Mouse (Mus musculus): ENCODE data around the gene Trio. TPM values are rescaled to one million over a fixed set of nuclear protein-coding genes. Genes with fewer than 3 reads are reported as not detected.

Trio gene
- polyA plus RNA-seq, 1 experiment from 2014 or later, result 28.9 TPM

- peaks cover 44% of the 10 kb centered on the region for H3K4me1 ChIP-seq (ENCODE audit: insufficient read depth)
- ATAC-seq (ENCODE audit: insufficient read depth), result no peak
- no peak for DNase-seq
These were observed 24.3 kb downstream of the Trio start for GRCm38 (mm10) chr15:28001299-28001698.

GRCm38 (mm10) chr15:27998621-27999359, 26.9 kb downstream of the Trio start:
- Histone ChIP-seq H3K9ac (no peak overlapping the region), H3K9me3 (ENCODE audit: low read depth, low read length) (no peaks in the 10 kb centered on the region), H3K36me3 (ENCODE audit: insufficient read depth) (peaks cover 6% of the 10 kb centered on the region; the same call in 1 of the 2 replicates), H3K4me1 (ENCODE audit: insufficient read depth) (peaks cover 34% of the 10 kb centered on the region), H3K27me3 (ENCODE audit: insufficient read depth, low read length) (no peaks in the 10 kb centered on the region), H3K4me3 (ENCODE audit: low read depth, low read length) (no peak overlapping the region), H3K27ac (ENCODE audit: low read depth) (peak overlapping the region; percentile 36; the same call in 1 of the 2 replicates), H3K4me2 (no peak overlapping the region)
- DNase-seq (peak; percentile 44), ATAC-seq (ENCODE audit: insufficient read depth) (no peak)
- WGBS, result 14% methylated on average over 8 of the region's 8 CpGs
- TF ChIP-seq CTCF (IDR thresholded peaks at IDR 0.05; ENCODE audit: low read depth), result no peak

More at GRCm38 (mm10) chr15:28001299-28001698, 24.3 kb downstream of the Trio start:
- H3K36me3 ChIP-seq (ENCODE audit: insufficient read depth), result peaks cover 3% of the 10 kb centered on the region; the same call in 1 of the 2 replicates
- 53% methylated on average over 4 of the region's 4 CpGs for WGBS
- H3K27me3 ChIP-seq (ENCODE audit: insufficient read depth, low read length), result no peaks in the 10 kb centered on the region
- TF ChIP-seq CTCF (IDR thresholded peaks at IDR 0.05; ENCODE audit: low read depth), result no peak
- H3K9ac ChIP-seq, result no peak overlapping the region
- H3K4me2 ChIP-seq, result no peak overlapping the region
- no peak overlapping the region for H3K27ac ChIP-seq (ENCODE audit: low read depth)
- H3K4me3 ChIP-seq (ENCODE audit: low read depth, low read length), result no peak overlapping the region
- no peaks in the 10 kb centered on the region for H3K9me3 ChIP-seq (ENCODE audit: low read depth, low read length)

GRCm38 (mm10) chr15:27997917-27998316, 27.7 kb downstream of the Trio start:
- peak; percentile 17; the same call in 1 of the 2 replicates for TF ChIP-seq CTCF (IDR thresholded peaks at IDR 0.05; ENCODE audit: low read depth)
- Histone ChIP-seq H3K9ac (no peak overlapping the region), H3K27me3 (ENCODE audit: insufficient read depth, low read length) (no peaks in the 10 kb centered on the region), H3K4me3 (ENCODE audit: low read depth, low read length) (no peak overlapping the region), H3K36me3 (ENCODE audit: insufficient read depth) (peaks cover 6% of the 10 kb centered on the region; the same call in 1 of the 2 replicates), H3K4me2 (peak overlapping the region; percentile 5; the same call in 1 of the 2 replicates), H3K9me3 (ENCODE audit: low read depth, low read length) (no peaks in the 10 kb centered on the region), H3K4me1 (ENCODE audit: insufficient read depth) (peaks cover 38% of the 10 kb centered on the region), H3K27ac (ENCODE audit: low read depth) (peak overlapping the region; percentile 63)
- WGBS, result 10% methylated on average over 8 of the region's 8 CpGs
- DNase-seq, result no peak
- no peak; the same call in 1 of the 2 replicates for ATAC-seq (ENCODE audit: insufficient read depth)

DNA sequence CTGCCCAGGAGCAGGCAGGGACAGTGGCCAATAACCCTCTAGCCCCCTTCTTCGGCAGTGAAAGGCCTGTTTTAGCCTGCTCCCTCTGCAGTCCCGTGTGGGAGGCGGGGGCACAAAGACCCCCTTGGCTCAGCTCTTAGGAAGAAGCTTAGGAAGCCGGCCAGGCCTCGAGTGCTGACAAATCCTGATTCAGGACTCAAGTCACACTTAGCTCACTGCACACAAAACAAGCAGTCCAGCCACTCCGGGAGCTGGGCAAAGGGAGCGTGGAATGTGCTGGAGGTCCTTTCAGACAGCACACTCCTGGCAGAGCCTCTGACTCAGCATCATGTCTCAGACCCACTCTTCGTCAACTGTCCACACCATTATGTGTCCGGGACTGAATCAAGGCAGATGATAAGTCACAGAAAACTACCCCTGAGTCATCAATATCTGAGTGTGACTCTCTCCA, 28.2 kb downstream of the Trio start:
- Histone ChIP-seq H3K9ac (no peak overlapping the region), H3K4me3 (ENCODE audit: low read depth, low read length) (no peak overlapping the region), H3K9me3 (ENCODE audit: low read depth, low read length) (no peaks in the 10 kb centered on the region), H3K36me3 (ENCODE audit: insufficient read depth) (peaks cover 6% of the 10 kb centered on the region; the same call in 1 of the 2 replicates), H3K4me2 (peak overlapping the region; percentile 32; the same call in 1 of the 2 replicates), H3K27ac (ENCODE audit: low read depth) (peak overlapping the region; percentile 83), H3K27me3 (ENCODE audit: insufficient read depth, low read length) (no peaks in the 10 kb centered on the region), H3K4me1 (ENCODE audit: insufficient read depth) (peaks cover 36% of the 10 kb centered on the region)
- 15% methylated on average over 9 of the region's 9 CpGs for WGBS
- peak; percentile 87 for DNase-seq
- peak; percentile 88 for ATAC-seq (ENCODE audit: insufficient read depth)
- no peak for TF ChIP-seq CTCF (IDR thresholded peaks at IDR 0.05; ENCODE audit: low read depth)

GRCm38 (mm10) chr15:27996750-27997149, 28.9 kb downstream of the Trio start:
- H3K4me3 ChIP-seq (ENCODE audit: low read depth, low read length), result no peak overlapping the region
- H3K27ac ChIP-seq (ENCODE audit: low read depth), result no peak overlapping the region
- peaks cover 38% of the 10 kb centered on the region for H3K4me1 ChIP-seq (ENCODE audit: insufficient read depth)
- ATAC-seq (ENCODE audit: insufficient read depth) (no peak), DNase-seq (no peak)
- H3K36me3 ChIP-seq (ENCODE audit: insufficient read depth), result peaks cover 6% of the 10 kb centered on the region; the same call in 1 of the 2 replicates
- no peak for TF ChIP-seq CTCF (IDR thresholded peaks at IDR 0.05; ENCODE audit: low read depth)
- WGBS, result 84% methylated on average over 4 of the region's 4 CpGs
- no peaks in the 10 kb centered on the region for H3K9me3 ChIP-seq (ENCODE audit: low read depth, low read length)
- H3K27me3 ChIP-seq (ENCODE audit: insufficient read depth, low read length), result no peaks in the 10 kb centered on the region
- no peak overlapping the region for H3K4me2 ChIP-seq
- no peak overlapping the region for H3K9ac ChIP-seq

DNA sequence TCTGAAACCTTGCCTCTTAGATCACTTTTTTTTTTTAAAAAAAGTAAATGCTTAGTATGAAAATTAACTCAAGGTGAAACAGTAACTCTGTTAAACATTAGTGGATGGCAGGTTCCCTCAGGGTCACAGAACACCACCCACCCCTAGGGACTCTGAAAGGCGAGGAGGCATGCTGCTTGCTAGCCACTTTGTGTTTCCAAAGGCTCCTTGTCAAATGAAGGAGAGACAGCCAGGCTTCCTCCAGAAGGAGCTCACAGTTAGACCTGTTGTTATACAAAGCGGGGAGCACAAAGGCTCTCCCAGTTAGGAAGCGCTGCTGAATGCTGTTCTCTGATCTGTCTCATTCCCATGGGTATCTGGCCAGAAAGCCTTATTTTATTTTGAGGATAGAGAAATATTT, 30.2 kb downstream of the Trio start:
- H3K4me3 ChIP-seq (ENCODE audit: low read depth, low read length), result no peak overlapping the region
- no peak overlapping the region; the same call in 1 of the 2 replicates for H3K27ac ChIP-seq (ENCODE audit: low read depth)
- H3K9me3 ChIP-seq (ENCODE audit: low read depth, low read length), result no peaks in the 10 kb centered on the region
- TF ChIP-seq CTCF (IDR thresholded peaks at IDR 0.05; ENCODE audit: low read depth), result no peak
- DNase-seq (no peak), ATAC-seq (ENCODE audit: insufficient read depth) (no peak)
- peaks cover 40% of the 10 kb centered on the region for H3K4me1 ChIP-seq (ENCODE audit: insufficient read depth)
- peak overlapping the region; percentile 16; the same call in 1 of the 2 replicates for H3K4me2 ChIP-seq
- peaks cover 6% of the 10 kb centered on the region; the same call in 1 of the 2 replicates for H3K36me3 ChIP-seq (ENCODE audit: insufficient read depth)
- no peak overlapping the region for H3K9ac ChIP-seq
- H3K27me3 ChIP-seq (ENCODE audit: insufficient read depth, low read length), result no peaks in the 10 kb centered on the region
- 63% methylated on average over 3 of the region's 3 CpGs for WGBS

GRCm38 (mm10) chr15:27994870-27995269, 30.8 kb downstream of the Trio start:
- Histone ChIP-seq H3K36me3 (ENCODE audit: insufficient read depth) (peaks cover 6% of the 10 kb centered on the region; the same call in 1 of the 2 replicates), H3K27me3 (ENCODE audit: insufficient read depth, low read length) (no peaks in the 10 kb centered on the region), H3K9ac (no peak overlapping the region), H3K9me3 (ENCODE audit: low read depth, low read length) (no peaks in the 10 kb centered on the region), H3K4me2 (peak overlapping the region; percentile 16; the same call in 1 of the 2 replicates), H3K4me3 (ENCODE audit: low read depth, low read length) (no peak overlapping the region), H3K27ac (ENCODE audit: low read depth) (no peak overlapping the region; the same call in 1 of the 2 replicates), H3K4me1 (ENCODE audit: insufficient read depth) (peaks cover 40% of the 10 kb centered on the region)
- TF ChIP-seq CTCF (IDR thresholded peaks at IDR 0.05; ENCODE audit: low read depth), result no peak
- no peak for ATAC-seq (ENCODE audit: insufficient read depth)
- no peak for DNase-seq
- WGBS, result 63% methylated on average over 13 of the region's 13 CpGs
